Mouse (Mus musculus): ENCODE data around the gene Sorcs2.
A peak's percentile ranks its signal among the peaks of the same experiment; 100 is the strongest.

Gene Sorcs2

DNA sequence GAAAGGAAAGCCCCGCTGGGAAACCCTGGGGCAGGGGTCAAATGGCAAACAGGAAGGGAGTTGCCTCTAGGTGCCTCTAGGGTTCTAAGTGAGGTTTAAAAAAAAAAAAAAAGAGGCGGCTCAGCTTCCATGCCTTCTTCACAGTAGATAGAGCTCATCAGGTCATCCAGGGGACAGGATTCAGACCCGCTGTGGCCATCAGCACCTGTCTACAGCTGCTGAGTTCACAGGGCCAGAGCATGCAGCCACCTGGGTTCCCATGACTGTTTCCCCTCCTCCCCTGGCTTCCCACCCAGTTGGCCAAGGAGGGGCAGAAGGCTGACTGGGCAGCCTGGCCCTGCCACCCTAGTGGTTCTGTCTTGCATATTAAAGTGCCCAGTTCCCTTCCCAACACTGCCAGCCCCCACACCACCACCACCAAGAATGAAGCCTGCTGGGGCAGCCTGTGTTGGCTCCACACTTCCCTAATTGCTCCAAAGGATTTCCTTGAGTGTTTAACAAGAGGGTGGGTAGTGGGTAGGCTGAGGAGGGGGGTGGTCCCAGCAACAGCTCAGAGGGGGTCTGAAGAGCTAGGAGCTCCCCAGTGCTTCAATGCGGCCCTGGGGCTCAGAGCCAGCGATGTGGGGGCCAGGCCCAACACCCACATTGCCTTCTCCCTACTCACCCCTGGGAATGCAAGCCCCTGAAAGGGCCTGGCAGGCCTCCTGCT, 38.2 kb downstream of the Sorcs2 start:
- DNase-seq (ENCODE audit: low spot score in 2 of 2): peak in 1 of 2 experiments; percentile 37

DNA sequence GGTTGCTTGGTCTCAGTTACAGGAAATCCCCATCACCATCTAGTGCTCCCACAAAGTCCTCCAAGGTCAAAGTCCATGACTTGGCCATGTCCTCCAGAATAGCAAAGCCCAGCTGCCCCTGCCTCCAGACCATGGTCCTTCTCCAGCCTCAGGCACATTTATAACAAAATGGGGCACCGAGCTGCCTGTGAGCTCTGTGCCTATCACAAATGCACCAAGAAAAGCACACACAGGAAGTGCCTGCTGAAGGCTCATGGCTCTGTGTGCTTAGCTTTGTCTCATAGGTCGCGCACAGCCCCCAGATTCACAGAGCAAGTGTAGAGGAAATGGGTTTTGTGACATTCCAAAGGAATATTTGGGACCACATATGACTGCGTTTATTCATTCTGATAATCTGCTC, 39.8 kb downstream of the Sorcs2 start:
- no peak for DNase-seq (ENCODE audit: low spot score in 2 of 2)

DNA sequence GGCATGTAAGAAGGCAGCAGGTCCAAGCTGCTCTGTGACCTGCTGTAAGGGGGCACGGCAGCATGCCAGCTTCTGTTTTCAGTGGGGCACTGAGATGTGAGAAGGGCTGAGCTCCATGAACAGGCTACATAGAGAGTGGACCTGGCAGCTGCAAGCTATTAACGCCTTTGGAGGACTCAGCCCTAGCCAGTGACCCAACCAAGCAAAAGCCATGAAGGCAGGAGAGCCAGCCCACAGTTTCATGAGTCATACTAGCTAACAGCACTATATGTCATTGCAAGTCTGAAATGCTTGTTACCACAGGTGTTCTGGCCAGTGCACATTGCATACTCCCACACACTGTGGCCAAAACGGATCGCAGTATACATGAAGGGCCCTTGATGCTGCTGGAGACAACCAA, 41.3 kb downstream of the Sorcs2 start:
- DNase-seq (ENCODE audit: low spot score in 2 of 2): no peak

DNA sequence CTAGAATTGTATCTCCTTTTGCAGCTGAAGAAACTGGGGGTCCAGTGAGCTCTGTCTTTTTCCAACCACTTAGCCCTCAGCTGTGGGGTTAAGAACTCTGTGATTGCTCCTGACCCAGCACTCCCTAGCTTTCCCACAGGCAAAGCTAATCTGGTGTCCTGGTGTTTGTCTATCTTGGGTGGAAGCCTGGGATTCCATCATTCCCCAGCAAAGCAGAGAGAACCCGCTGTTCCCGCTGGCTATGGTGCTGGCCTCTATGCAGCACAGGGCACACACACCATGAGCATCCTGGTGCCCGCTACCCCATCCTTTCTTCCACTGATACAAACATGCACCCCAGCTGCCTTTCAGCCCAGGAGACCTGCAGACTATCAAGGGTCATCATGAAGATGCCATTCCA, 42.3 kb downstream of the Sorcs2 start:
- DNase-seq (ENCODE audit: low spot score in 2 of 2): no peak

DNA sequence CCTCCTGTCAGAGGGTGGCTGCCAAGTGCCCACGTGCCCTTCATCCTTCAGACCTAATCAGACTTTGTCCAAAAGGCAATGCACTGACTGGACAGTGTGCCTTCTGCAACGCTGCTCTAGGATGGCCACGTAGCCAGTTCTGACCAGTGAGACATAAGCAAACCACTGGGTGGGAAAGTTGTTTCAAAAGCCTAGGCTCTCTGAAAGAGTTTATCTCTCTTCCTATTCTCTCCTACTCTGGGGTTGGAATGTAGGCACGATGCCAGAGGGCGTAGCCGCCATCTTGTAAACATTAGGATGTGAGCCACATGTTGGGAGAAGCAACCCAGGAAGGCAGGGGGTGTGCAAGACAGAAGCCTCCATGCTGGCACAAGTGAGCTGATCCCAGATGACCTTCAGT, 44.3 kb downstream of the Sorcs2 start:
- no peak for DNase-seq (ENCODE audit: low spot score in 2 of 2)

DNA sequence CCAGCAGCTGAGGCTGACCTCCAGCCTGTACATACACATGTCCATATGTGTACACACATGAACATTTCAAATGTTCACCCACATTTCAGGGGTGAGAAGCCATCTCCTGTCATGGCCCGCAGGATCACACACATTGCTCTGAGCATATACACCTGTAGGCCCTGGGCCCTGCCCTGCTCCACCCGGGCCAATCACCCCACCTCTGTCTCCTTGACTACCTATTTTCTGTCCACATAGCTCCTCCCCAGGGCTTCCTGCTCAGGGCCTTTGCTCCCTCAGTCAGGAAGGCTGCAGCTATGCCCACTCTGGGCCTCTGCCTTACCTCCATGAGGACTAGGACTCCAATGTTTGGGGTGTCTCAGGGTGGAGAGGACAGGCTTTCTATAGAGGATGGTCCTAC, 44.7 kb downstream of the Sorcs2 start:
- no peak for DNase-seq (ENCODE audit: low spot score in 2 of 2)

DNA sequence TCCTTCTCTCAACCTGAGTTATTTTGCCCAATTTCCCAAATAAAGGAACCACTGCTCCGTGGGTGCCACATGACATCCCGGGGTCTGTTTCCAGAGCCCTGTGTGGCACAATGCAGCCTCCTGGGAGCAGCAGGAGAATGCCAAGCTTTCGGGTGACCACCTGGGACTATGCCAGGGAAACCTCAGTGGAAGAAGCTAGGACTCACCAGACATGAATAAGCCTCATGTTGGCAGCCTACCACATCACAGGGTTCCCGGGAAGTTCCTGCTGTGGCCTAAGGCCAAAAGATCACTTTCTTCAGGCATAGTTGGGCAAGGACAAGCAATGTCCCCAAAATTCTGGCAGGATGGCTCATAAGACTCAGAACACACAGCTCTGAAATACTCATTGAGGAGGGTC, 51.2 kb downstream of the Sorcs2 start:
- DNase-seq (ENCODE audit: low spot score in 2 of 2): no peak

DNA sequence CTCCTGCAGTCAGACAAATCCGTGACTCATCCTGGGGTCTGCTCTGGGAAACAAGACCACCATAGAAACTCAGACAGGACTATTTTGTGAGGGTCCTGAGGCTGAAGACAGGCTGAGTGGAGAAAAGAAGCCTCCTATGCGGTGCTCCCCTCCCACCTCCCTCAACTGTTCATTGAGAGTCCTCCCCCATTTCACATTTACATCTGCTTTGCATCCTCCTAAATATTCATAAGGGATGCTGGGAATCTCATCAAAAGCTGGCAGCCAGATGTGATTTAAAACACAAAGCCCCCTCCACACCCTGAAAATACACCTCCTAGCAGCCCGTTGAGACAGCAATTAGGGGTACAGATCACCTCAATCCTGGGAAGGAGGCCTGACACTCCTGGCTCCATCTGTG, 58.7 kb downstream of the Sorcs2 start:
- no peak for DNase-seq (ENCODE audit: low spot score in 2 of 2)

DNA sequence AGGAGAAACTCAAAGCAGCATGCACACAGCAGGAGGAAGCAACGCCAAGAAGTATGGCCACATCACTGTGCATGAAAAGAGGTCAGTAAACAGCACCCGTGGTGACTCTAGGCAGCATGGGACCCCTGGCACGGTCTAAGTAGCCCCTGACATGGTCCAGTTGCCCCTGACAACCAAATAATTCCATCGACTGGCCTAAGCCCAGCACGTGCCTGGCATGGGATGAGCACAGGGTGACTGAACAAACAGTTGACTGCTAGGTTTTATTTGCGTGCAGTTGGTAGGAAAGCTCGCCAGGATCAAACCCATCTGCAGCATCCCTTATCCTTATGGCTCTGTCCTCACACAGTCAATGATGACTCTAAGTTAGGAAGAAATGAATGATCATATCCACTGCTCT, 61.7 kb downstream of the Sorcs2 start:
- DNase-seq (ENCODE audit: low spot score in 2 of 2): no peak

DNA sequence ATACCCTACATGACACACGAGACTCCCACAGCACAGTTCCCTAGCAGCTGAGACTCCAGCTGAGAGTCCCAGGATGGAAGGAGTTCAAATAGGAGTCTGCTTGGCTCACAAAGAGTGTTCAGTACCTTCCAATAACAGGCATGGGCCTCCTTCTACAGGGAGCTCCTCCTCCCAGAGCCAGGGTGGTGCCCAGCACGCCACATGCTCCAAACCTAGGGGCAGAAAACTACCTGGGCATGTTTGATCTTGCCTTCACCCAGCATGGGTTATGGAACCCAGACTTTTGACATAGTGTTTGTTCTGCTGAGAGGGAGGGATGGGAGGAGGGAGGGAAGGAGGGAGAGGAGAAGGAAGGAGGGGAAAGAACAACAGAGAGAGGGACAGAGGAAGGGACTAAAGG, 62.3 kb downstream of the Sorcs2 start:
- no peak for DNase-seq (ENCODE audit: low spot score in 2 of 2)

DNA sequence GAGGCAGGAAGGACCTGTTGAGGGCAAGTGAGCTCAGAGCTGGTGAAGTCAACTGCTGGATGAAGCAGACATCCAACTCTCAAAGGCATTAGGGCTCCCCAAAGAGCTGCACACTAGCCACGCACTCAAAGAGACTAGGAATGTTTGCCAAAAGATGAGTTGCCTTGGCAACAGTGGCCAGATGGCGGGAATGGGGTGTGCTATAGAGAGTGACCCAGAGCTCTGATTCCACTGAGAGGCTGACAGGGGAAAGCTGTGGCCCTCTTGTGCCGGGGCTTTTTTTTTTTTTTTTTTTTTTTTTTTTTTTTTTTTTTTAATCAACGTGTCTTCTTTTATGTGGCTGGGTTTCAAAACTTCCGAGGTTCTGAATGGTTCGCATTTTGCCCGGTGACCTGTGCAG, 63.7 kb downstream of the Sorcs2 start:
- no peak for DNase-seq (ENCODE audit: low spot score in 2 of 2)

DNA sequence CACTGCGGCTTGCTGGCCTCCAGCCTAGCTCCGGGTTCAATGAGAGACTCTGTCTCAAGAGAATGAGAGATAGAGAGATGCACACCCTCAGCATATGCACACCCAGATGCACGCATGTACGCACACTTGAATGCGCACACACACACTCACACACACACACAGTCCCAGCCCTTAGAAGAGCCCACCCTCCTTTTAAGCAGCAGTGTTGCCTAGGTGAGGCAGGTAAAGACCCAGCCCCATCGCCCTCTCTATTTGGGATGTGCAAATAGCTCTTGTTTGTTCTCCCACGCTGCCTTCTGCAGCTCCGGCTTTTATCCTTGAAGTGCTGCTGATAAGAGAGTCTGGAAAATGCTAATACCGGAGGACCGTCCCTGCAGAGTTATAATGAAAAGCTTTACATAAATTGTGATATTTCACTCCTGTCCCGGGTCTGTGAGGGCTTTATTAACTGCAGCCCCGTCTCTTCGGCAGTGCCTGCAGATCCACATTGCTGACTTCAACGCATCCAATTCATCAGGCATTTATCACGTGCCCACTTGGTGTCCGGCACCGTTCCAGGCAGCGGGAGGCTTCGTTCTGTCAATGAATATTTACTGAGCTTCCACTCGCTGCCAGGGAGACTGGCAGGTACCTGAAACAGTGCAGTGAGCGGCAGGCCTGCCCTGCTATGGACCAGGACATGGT, 67.3 kb downstream of the Sorcs2 start:
- no peak for DNase-seq (ENCODE audit: low spot score in 2 of 2)

DNA sequence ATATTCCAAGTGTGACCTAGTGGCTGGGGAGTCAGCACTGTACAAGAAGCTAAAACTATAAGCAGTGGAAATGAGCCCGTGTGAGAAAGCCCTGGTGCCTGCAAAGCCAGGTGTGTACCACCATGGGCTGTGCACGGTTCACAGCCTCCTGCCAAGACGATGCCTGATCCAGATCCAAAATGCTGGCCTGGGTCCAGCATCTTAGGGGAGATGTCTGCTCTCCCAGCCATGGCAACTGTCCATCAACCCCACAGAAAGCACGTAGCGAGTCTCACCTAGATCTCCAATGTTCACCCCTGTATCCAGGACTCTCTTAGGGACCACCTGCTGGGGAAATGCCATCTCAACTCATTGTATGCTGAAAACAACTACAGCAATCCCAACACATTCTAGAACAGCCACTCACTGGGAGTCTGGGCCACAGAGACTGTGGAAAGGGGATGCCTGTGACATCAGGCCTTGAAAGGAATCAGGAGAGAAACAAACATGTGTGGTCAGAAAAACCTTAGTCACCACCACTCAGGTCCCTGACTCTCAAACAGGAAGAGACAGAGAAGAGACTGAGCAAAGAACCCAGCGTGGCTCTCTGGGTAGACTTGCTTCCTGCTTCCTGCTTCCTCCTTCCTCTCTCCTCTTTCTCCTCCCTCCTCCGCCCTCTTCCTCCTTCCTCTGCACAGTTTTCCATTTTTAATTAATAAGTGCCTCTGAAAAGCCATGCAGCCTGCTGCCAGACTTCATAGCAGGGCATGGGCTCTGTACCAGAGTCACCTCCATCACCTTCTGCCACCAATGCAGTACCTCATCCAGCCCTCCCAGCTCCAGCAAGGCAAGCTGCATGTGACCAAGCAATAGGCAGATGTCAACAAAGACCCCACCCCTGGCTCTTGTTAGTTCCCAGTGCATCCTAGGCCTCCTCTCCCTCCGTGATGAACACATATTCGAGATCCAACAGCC, 71.6 kb downstream of the Sorcs2 start:
- DNase-seq (ENCODE audit: low spot score in 2 of 2): no peak

DNA sequence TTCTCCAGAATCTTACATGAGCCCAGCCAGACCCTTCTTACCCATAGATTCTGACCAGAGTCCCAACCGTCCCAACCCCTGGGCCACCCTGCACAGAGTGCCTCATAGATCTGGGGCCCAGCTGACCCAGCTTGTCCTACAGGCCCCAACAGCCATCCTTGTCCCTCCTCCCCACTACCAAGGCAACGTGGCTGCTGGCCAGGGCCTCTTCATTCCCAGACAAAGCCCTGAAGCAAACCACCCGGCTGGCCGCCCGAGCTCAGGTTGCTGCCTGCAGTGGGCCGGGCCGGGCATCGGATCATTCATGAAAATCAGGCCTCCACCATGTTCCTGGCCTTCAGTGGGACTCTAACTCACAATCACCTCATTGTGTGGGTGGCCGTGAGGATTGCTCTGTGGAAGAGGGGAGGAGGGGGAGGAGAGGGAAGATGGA, 73.8 kb downstream of the Sorcs2 start:
- DNase-seq (ENCODE audit: low spot score in 2 of 2): peak; percentile 61 to 74

DNA sequence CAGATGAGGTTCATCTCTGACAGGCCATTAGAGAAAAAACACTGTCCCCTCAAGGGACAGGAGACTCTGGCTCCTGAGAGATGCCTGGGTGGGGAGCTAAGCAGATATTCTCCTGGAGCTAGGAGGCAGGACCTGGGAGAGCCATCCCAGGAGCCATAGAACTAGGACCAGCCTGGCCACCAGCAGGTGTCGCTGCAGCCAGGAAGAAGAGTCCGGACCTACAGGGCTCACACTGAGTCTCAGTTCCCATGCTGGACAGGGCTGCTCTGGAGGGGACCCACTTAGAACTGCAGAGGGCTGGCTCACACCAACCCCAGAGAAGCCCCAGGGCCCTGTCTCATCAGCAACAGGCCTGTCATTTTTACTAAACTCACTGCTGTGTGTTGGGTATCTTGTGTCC, 74.4 kb downstream of the Sorcs2 start:
- peak; percentile 66 to 69 for DNase-seq (ENCODE audit: low spot score in 2 of 2)

DNA sequence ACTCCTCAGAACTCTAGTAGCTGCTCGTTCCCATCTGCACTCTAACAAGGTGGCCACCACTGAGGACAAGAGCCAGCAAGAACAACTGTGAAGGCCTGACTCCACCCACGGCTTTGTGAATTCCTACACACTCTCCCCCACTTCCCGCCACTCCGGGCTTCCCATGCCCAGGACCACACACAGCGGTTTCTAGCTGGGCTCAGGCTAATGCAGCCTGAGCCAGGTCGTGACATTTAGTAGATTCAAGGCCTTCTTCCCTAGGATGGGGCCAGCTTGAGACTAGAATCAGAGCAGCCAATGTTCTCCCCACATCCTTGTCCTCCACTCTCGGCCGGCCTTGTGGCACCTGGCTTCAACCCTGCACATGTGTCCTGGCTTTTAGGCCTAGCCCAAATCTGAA, 76.4 kb downstream of the Sorcs2 start:
- no peak for DNase-seq (ENCODE audit: low spot score in 2 of 2)

DNA sequence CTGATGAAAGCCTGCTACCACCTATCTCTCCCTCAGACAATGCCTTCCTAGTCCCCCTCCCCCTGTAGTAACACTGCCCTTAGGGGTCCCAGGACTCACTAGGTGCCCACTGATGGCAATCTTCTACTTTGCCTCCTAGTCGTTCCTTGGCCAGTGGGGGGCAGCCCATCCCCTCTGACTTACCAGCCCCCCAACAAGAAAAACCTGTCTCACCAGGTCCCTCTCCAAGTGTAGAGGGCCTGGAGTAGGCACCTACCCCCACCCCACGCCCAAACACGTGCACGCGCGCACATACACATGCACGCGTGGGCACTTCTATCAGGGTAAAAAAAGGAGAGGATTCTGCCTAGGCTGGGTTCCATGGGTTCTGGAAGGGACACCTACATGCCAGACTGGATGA, 77.3 kb downstream of the Sorcs2 start:
- DNase-seq (ENCODE audit: low spot score in 2 of 2): no peak

DNA sequence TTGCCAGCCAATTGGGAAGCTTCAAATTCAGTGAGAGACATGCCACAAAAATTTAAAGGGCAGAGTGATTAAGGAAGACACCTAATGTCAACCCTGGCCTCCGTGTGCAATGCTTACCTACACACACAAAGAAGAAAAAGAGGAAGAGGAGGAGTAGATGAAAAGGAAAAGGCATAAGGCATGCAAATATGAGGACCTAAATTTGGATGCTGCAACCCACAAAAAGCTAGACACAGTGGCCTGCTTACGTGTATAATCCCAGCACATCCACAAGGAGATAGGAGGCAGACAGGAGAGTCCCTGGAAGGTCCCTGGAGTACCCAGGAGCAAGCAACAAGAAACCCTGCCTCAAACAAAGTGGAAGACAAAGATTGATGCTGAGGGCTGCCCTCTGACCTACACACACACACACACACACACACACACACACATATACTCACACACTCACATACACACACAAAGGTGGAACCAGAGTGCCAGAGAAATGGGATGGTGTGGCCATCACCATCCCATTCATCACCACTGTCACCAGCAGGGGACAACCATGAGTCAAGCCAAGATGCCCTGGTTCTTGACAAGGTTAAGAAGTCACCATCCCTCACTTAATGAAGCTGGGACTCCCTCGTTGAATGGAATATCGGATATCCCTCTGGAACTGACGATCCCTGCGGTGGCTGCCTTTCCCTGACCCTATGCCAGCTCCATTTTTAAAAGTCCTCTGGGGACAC, 80.1 kb downstream of the Sorcs2 start:
- no peak for DNase-seq (ENCODE audit: low spot score in 2 of 2)

DNA sequence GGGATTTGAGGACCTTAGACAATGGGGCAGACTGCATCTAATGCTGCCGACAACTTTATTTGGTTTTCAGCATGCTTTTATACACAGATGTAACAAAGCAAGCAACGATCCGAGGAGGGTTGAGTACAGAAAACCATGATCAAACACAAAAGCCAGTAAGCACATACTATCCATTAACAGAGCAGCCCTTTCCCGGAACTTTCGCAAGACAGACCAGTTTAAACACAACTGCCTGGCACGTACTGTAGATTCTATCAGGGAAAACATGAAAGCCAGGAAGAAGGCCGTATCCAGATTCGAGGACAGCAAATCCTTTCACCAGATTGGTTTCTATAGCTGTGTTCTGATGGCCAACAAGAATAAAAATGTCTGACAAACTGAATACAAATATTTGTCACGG, 82.8 kb downstream of the Sorcs2 start:
- DNase-seq (ENCODE audit: low spot score in 2 of 2): no peak

DNA sequence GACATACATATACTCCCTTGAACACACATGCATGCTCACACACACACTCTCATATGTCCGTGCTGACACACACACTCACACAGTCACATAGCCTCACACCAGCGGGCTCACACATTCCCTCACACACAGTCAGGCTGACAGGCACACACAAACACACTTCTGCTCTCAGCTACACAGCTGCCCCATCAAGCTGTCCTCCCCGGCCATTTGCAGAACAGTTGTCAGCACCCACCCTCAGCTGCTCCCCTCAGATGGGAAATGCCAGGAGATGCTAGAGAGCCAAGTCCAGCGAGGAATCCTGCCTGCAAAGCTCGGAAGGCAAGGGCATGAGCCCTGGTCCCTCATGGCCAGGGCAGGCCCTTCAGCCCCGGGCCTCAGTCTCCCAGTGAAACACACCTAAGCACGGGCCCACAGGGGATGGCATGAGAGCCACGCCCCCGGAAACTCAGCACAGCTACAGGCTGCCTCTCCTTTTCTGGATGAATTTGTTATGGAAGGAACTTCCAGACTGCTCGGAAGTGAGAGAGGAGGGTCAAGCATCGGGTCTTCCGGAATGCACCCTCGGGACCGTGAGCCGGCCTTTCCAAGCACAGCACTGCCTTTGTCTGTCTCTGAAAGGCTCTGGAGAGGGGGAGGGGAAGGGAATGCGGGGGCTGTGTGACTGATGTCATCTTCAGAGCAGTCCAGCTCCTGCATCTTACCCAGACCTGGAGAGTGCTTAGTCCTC, 84.4 kb downstream of the Sorcs2 start:
- DNase-seq (ENCODE audit: low spot score in 2 of 2): peak in 1 of 2 experiments; percentile 19

DNA sequence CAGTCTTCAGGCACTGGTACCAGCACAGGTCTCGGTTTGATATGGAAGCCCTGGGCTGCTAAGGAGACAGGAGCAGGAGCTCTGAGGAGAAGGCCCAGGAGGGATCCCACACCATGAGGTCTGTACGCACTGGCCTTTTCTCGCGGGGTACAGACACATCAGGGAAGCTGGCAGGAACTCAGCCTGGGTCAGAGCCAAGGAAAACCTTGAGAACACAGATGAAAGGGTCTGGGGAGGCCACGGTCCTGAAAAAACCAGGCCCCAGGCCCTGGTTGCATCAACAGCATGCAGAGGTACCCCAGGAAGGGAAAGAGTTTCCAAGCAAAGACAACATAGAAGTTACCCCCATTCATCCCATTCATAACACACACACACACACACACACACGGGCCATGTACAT, 85.0 kb downstream of the Sorcs2 start:
- no peak for DNase-seq (ENCODE audit: low spot score in 2 of 2)
